Mouse (Mus musculus): ENCODE results near the gene Spocd1.

The Spocd1 gene

DNA sequence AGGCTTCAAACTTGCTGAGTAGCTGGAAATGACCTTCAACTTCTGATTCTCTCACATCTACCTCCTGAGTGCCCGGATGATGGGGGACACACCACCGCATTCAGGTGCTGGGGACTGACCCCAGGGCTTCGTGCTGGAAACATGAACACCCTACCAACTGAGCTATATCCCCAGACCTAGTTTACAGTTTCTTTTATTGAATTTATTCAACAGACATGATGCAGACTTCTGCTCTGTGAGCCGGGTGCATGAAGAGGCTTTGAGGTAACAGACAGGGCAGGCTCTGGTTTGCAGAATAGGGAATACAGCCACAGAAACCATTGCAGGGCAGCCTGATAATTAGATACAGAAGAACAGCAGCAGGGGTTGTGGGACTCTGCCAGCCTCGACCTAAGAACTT lies 10.6 kb upstream of the Spocd1 start:
- in situ Hi-C loops (cut with MboI, MseI) = no loop called here

DNA sequence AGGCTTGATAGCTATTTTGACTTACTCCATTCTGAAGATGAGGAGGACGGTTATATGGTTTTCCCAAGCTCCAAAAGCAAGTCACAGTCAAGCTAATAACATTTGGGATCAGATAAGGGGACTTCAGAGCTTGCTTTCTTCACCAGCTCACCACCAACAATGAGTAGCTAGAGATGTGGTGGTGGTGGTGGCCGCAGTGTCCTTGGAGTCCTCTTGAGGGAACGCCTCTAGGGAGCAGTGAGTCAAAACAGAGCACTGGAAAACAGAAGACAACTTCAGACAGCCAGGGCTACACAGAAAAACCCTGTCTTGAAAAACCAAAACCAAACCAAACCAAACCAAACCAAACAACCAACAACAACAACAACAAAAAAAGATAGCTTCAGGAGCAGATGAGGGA lies 10.1 kb upstream of the Spocd1 start:
- in situ Hi-C loops (cut with MboI, MseI) = no loop called here

DNA sequence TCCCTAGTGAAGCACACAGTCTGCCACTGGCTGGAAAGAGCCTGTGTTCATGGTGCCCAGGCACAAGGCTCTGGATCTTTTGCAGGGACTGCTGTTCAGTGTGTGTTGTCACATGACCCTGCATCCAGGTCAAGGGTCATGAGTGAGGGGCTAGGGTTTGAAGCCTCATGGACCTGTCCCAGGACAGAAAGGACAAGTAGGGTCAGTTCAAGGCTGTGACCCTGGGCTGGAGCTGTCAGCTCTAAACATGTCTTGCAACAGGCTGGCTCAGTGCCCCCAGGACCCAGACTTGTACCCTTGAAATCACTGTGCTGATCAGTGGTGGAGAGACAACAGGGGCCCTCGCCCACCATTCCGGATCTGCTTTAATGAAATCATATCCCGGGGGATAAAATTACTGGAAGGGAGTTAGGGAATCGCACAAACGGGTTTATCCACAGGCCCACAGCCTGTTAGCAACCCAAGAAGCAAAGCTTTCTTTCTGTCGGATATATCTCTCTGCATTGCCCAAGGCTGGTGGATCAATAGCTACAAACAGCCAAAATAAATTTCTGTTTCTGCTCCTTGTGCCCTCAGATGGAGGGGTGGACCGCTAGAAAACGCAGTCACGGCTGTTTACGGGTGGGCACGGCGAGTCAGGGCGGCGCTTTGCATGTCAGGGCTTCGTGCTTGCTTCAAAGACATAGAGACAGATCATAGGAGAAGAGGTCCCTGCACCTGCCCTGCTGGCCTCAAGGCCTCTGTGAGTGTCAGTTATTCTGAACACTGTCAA lies 8.3 kb upstream of the Spocd1 start:
- in situ Hi-C loops (cut with MboI, MseI) = loop anchor here (5.0 kb wide), 1 partner anchor 138 kb away; no protein-coding TSS in a partner anchor

DNA sequence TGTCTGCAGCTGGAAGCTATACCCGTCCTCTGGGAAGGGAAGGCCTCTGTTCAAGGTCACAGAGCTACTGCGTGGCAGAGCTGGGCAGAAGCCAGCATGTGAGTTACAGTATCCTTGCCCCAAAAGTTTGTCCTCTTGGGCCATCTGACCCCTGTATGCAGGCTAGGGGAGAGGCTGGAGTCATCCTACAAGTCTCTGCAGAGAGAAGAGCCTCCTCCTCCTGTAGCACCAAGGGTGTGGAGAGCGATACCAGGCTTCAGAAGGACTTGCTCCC lies 7.8 kb upstream of the Spocd1 start:
- in situ Hi-C loops (cut with MboI, MseI) = loop anchor here (5.0 kb wide), 1 partner anchor 139 kb away; no protein-coding TSS in a partner anchor

DNA sequence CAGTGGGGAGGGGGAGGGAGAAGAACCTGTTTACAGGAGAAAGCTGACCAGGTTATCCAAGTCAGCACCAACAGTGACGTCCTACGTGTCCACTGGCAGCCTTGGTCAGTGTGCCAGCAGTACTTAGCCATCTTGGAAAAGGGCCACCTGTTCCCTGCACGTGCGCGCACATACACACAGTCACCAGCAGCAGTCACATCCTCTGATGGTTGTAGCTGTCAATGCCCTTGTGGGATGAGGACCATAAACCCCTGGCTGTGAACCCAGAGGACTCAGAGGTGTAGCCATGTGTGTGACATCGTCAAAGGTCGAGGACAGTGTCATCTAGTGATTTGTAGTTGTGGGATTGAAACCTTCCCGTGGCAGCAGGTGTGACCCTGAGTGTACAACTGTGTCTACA lies 4.9 kb upstream of the Spocd1 start:
- in situ Hi-C loops (cut with MboI, MseI) = loop anchor here (5.0 kb wide), 1 partner anchor 142 kb away; no protein-coding TSS in a partner anchor

DNA sequence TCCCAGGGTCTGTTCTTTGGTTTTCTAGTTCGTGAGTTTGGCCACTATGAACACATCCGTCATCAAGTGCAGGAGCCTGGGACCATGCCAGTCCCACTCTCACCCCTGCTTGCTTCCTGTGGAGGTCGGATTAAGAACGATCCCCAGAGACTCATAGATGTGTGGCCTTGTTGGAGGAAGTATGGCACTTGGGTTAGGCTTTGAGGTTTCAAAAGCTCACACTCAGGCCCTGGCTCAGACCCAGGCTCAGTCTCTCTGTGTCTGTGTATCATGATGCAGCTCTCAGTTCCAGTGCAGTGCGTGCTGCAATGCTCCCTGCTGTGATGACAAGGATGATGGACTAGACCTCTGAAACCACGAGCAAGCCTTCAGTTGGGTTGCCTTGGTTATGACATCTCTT lies 4.4 kb upstream of the Spocd1 start:
- in situ Hi-C loops (cut with MboI, MseI) = loop anchor here (5.0 kb wide), 1 partner anchor 142 kb away; no protein-coding TSS in a partner anchor

DNA sequence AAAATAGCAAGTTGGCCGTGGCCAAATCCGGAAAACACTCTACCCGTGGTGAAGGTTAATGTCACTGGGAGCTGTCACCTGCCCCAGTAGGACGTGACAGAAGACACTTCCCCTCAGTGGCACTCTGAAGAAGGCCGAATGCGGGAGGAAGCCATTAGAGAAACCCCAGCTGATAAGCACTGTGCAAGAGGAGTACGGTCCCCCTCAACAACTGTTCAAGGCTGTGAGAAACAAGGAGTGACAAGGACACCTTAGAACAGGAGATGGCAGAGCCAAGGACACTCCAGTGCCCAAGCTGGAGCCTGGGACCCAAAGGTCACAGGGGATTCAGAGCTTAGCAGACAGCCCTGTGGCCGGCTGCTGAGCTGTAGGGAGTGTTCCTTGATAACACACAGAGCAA lies 2.5 kb upstream of the Spocd1 start:
- in situ Hi-C loops (cut with MboI, MseI) = no loop called here

DNA sequence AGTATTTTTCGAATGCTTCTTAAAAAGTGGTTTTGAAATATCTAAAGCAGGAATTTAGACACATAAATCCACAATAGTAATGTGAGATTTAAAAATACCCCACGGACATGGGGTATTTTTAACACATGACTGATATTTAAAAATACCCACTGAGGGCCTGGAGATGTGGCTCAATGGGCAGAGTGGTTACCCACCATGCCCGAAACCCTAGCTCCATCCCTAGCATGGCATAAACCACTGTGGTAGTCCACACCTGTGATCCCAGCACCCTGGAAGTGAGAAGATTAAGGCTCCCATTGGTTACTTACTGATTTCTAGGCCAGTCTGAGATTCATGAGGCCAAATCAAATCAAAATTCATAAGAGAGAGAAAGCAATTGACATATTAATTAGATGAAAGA lies 2.0 kb upstream of the Spocd1 start:
- in situ Hi-C loops (cut with MboI, MseI) = no loop called here

DNA sequence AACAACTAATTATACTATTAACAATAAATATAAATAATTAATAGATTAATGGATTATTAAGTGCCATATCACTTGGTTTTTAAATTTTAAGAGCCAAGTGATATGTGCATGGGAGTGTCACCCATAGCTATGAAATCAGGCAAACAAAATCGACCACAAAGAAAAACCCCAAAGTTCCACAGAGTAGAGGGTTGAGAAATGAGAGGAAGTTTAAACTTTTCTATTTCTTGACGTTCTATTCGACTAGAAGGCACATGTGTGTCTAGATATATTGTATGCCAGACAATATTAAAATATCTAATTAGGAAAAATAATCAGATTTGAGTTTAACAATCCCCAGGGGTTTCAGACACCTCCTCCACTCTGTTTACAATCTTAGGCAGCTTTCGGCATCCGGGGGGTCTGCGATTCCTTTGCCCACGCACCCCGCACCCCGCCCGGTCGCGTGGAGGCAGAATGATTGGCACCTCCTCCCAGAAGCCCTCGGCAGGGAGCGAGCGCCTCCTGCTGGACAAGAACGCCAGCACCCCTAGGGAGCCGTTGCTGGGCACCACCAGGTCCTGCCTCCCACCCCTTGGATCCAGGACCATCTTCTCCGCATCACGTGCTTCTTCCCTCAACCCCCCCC lies 811 bp upstream of the Spocd1 start:
- in situ Hi-C loops (cut with MboI, MseI) = no loop called here

DNA sequence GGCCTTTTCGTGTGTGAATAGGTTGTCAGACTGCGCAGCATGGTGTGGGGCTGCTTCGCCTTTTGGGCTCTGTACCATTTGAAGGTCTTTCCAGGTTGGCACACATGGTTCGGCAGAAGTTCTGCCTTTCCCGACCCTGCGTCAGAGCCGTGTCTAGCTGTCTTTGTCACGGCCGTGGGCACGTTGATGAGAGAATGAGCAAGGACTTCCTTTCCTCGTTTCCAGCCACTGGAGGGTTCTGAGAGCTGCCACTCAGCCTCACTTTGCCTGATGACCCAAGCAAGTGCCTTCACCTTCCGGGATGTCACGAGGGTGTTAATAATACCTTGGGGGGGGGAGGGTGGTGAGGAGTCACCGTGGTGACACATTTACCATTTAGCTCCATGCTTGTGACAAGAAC lies 4.6 kb downstream of the Spocd1 start:
- in situ Hi-C loops (cut with MboI, MseI) = no loop called here

DNA sequence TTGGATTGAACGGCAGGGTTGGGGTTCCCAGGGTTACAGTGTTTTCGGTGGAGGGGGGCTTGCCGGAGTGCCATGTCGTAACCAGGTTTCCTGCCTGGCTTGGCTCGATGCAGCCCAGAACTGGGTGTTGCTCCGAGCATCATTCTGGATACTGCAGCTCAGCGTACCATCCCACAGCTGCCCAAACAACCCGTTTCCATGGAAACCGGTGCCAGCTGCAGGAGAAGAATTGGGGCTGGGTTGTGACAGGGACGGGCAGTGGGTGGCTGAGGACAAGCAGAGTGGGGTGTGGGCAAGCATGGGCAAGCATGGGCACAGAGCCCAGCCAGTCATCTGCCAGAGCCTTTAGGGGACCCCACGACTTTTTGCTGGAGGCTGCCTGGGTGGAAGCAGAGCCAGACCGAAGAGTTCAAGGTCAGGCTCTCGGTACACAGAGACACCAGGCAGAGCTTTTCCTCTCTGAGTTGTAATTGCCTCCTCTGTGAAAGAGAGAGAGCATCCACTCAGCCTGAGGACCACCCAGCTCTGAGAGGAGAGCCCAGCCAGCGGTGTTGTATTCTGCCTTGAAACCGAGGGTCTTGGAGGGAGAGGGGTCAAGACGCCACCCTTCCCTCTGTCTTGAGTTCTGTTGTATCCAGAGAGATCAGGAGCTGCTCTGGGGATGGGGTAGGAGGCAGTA lies 5.3 kb downstream of the Spocd1 start:
- in situ Hi-C loops (cut with MboI, MseI) = no loop called here

DNA sequence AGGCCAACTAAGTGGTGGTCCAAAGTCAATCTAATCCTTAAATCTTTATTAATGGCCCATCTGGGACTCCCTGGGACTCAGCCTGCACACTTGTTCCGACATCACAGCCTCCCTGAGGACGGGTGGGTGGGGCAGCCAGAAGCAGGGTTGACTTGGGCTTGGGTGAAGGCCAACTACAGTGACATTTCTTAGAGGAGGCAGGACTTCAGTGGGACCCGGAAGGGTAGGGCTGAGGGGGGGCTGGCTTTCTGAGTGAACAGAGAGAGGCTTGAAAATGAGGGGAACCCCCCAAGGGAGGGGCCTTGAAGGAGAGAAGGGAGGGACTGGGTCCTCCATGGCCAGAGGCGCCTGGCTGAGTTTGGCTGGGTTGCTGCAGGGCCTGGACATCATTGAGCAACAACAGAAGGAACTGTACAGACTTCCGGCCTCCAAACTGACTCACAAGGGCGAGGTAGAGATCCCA lies 22.3 kb downstream of the Spocd1 start:
- in situ Hi-C loops (cut with MboI, MseI) = no loop called here

DNA sequence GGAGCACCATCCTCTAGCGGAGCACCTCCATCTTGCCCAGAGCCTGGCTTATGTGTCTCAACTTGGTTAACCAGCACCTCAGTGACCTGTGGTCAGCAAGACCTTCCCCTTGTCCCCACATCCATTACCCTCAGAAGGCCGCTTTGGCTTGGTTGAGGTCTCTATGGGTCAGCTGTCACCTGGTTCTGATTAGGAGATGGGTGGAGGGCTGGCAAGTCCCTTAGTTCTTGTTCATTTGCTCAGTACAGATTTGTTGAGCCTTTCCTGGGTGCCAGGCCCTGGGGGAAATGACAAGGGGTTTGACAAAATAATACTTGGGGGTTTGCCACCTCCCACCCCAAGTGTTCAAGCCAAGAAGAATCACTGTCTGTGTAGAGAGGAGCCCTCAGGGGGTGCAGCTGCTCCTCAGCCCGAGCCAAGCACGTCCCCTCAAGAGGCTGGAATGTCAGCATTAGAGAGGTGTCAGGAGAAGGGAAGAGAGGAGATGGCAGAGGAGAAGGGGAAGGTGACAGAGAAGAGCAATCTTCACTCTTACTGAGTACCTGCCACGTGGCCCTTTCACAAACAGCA lies 23.3 kb downstream of the Spocd1 start:
- in situ Hi-C loops (cut with MboI, MseI) = no loop called here

DNA sequence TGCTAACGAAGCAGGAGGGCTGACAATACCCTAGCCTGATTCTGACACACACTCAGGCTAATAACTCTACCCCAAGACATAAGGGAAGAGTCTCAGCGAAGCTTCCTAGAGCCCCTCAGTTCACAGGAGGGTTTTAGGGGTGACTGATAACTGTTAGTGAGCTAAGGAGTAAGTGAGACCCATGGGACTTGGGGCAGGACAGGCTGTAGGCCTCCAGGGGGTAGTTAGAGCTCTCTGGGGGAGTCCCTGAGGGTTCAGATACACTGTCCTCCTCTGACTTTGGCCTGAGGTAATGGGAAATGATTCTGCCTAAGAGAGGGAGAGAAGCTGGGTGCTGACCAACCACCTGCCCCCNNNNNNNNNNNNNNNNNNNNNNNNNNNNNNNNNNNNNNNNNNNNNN lies 25.5 kb downstream of the Spocd1 start:
- in situ Hi-C loops (cut with MboI, MseI) = no loop called here

DNA sequence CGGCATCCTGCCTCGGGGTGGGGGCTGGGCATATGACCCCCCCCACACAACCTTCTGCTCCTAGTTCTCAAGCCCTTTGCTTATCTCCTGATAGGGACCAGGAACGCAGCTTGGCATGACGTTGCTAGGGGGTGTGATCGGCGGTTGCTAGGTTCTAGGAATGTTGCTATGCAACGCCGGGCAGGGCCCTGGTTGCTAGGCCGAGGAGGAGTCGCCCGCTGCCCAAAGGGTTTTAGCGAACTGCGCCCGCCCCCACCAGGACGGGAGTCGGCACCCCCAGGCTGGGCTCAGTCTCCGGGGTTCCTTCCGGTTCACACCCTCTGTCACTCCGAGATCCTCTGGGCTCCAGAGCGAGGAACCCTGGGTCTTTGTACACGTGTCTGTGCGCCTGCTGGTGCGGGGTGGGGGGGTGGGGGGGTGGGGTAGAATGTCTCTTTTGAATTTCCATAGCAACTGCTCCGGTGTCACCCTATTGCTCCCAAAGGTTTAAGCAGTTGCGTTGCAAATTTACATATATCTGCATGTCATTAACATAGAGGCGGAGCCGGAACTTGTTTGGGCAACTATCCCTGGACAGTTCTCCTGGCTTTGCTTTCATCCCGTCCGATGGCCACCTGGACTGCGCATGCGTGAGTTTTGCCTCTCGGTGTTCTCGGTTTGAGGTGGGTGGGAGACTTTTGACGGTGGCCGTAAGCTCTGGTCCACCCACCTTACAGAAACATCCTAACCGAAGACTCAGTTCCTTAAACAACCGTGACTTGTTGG lies 31.3 kb downstream of the Spocd1 start:
- in situ Hi-C loops (cut with MboI, MseI) = loop anchor here (5.0 kb wide), 2 partner anchors 127 to 222 kb away; no protein-coding TSS in a partner anchor

DNA sequence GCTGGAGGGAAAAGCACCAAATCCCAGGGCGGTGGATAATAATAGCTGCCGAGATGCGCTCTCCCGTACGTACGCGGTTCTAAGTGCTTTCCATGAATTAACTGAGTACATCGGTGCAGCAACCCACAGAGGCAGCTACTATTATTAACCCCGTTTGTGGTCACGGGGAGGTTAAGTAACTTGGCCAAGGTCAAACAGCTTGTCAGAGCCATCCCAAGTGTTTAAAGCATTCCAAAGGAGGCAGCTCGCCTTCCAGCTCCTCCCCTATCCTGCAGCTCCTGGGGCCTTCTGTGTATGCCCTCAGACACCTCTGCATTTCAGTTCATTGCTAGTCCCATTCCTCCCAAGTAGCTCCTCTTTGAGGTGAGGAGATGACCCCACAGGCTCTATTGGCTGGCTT lies 36.2 kb downstream of the Spocd1 start:
- in situ Hi-C loops (cut with MboI, MseI) = no loop called here

DNA sequence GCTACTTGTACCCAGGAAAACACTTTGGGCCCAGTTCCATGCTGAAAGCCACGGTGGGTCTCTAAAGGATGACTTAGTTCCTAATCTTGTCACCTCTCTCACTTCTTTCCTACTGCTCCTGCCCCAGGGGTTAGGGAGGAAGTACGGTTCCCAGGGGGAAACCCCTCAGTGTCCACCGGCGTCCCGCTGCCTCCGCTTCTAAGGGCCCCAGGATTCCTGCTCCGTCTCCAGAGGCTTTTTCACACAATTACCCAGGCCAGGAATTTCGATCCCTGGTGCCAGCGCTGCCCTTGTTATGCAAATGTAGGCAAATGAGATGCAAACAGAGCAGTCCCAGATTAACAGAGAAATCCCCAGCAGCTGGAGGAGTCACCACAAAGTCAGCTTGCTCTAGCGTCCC lies 37.2 kb downstream of the Spocd1 start:
- in situ Hi-C loops (cut with MboI, MseI) = no loop called here

DNA sequence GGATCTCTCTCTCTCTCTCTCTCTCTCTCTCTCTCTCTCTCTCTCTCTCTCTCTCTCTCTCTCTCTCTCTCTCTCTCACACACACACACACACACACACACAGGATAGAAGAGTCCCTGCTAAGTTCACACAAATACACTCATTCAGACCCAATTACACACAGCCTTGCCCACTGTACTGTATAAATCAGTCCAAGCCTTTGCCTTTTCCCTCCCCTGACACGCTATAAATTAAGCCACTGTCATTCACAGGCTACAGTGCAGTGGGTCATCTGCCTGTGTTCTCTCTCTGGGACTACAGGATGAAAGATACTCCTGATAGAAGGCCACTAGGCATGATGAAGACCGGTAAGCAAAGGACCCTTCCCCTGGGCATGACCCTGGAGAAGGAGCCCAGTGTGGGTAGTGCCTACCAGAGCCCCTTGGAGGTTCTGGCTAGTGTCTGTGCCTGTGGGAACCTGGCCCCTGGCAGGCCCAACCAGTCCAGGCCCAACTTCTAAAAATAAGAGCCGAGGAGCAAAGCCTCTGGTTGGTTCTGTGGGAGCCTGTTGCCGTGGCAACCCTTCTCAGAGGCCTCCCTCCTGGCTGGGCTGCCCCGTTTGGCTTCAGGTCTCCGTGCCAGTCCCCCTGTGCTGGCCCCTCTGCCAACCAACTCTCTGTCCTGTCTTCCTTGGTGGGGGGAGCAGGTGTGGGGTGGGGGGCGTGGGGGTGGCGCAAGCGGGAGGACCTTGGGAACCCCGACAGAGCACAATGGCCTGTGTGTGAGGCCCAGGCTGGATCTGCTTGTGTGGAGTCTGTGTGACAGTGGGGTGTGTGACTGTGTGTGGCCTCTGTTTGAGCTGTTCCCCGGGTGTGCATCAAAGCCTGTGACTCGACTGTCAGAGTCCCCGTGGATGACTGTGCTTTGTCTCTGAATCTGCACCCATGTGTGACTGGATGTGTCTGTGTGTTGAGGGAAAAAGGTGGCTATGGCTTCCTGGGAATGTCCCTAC lies 38.3 kb downstream of the Spocd1 start:
- in situ Hi-C loops (cut with MboI, MseI) = no loop called here

DNA sequence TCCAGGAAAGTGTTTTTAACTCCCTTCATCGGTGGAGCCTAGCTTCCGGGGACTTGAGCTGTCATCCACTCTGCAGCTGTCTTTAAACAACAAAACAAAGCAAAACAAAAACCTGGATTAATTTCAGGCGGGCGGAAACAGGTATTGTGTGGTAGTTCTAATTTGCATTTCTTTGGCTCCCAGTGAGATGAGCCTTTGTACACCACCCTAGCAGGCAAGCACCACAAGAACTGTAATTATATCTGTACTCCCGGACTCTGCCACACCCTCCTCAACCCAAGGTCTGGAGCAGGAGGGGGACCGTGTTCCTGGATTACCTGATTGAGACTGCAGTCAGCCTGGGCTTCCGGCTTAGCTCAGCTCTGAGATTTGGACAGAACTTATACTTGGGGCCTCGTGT lies 41.1 kb downstream of the Spocd1 start:
- in situ Hi-C loops (cut with MboI, MseI) = no loop called here

DNA sequence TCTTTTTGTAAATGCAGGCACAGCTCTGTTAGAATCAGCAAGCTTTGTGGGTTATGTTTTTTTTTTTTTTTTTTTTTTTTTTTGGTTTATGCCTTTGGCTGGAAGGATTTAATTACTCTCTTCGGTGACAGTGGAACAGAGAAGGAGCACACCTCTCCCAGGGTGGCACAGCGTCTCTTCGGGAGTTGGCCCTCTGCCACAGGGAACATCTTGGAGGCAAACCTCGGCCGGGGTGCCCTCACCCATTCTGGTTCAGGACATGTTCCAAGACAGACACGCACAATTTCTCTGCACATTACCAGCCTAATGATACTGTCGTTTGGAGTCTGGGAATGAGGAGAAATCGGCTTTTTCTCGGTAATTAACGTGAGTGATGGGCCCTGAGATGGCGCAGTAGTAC lies 41.8 kb downstream of the Spocd1 start:
- in situ Hi-C loops (cut with MboI, MseI) = no loop called here

All from T-helper 2 cell (primary cell).